Mouse (Mus musculus): ENCODE results near the gene Slc7a6.
A peak's percentile ranks its signal among the peaks of the same experiment; 100 is the strongest.

The Slc7a6 gene

GRCm38 (mm10) chr8:106168356-106169016 is at the start of gene Slc7a6:
Gene Slc7a6, plus strand, starts transcription at chr8:106168857.
- DNase-seq (ENCODE audit: extremely low spot score), result peak; percentile 87

GRCm38 (mm10) chr8:106123443-106123842 is 45.2 kb upstream of the Slc7a6 start:
- DNase-seq (ENCODE audit: extremely low spot score), result no peak

GRCm38 (mm10) chr8:106126055-106126454 is 42.6 kb upstream of the Slc7a6 start:
- DNase-seq (ENCODE audit: extremely low spot score), result no peak

GRCm38 (mm10) chr8:106127054-106127453 is 41.6 kb upstream of the Slc7a6 start:
- DNase-seq (ENCODE audit: extremely low spot score), result no peak

GRCm38 (mm10) chr8:106127882-106128410 is 40.7 kb upstream of the Slc7a6 start:
- no peak for DNase-seq (ENCODE audit: extremely low spot score)

- DNase-seq (ENCODE audit: extremely low spot score), result no peak
Measured at GRCm38 (mm10) chr8:106129232-106129930, 39.3 kb upstream of the Slc7a6 start.

GRCm38 (mm10) chr8:106129997-106130396 is 38.7 kb upstream of the Slc7a6 start:
- DNase-seq (ENCODE audit: extremely low spot score), result no peak

- no peak for DNase-seq (ENCODE audit: extremely low spot score)
Measured at GRCm38 (mm10) chr8:106130505-106130904, 38.2 kb upstream of the Slc7a6 start.

GRCm38 (mm10) chr8:106131021-106131420 is 37.6 kb upstream of the Slc7a6 start:
- no peak for DNase-seq (ENCODE audit: extremely low spot score)

- DNase-seq (ENCODE audit: extremely low spot score), result no peak
Measured at GRCm38 (mm10) chr8:106131488-106132222, 37.0 kb upstream of the Slc7a6 start.

- no peak for DNase-seq (ENCODE audit: extremely low spot score)
Measured at GRCm38 (mm10) chr8:106132356-106132755, 36.3 kb upstream of the Slc7a6 start.

- DNase-seq (ENCODE audit: extremely low spot score), result no peak
Measured at GRCm38 (mm10) chr8:106133526-106133925, 35.1 kb upstream of the Slc7a6 start.

GRCm38 (mm10) chr8:106133946-106134345 is 34.7 kb upstream of the Slc7a6 start:
- no peak for DNase-seq (ENCODE audit: extremely low spot score)

GRCm38 (mm10) chr8:106134751-106135571 is 33.7 kb upstream of the Slc7a6 start:
- DNase-seq (ENCODE audit: extremely low spot score), result peak; percentile 38

- no peak for DNase-seq (ENCODE audit: extremely low spot score)
Measured at GRCm38 (mm10) chr8:106135672-106136071, 33.0 kb upstream of the Slc7a6 start.

- DNase-seq (ENCODE audit: extremely low spot score), result peak; percentile 59
Measured at GRCm38 (mm10) chr8:106136156-106137130, 32.2 kb upstream of the Slc7a6 start, which contains the start of gene Esrp2. Gene Esrp2, minus strand, starts transcription at chr8:106136974.

- DNase-seq (ENCODE audit: extremely low spot score), result no peak
Measured at GRCm38 (mm10) chr8:106137218-106137905, 31.3 kb upstream of the Slc7a6 start.

GRCm38 (mm10) chr8:106137906-106138477 is 30.7 kb upstream of the Slc7a6 start:
- peak; percentile 80 for DNase-seq (ENCODE audit: extremely low spot score)

GRCm38 (mm10) chr8:106138616-106139015 is 30.0 kb upstream of the Slc7a6 start:
- no peak for DNase-seq (ENCODE audit: extremely low spot score)

Measured in embryo, embryonic 9.5 days (tissue).